Mouse (Mus musculus) kidney, postnatal 0 days (tissue): ENCODE results near the gene Atg4b. TPM values are rescaled to one million over a fixed set of nuclear protein-coding genes. Genes with fewer than 3 reads are reported as not detected.

Source experiments
- ATAC-seq: fragments of 200-750 bp; cut with Nextera tagmentation; replicated peaks from 2 replicates; pipeline ENCODE4 v1.8.0; 2017; ENCODE audit warnings: low read depth, moderate number of reproducible peaks, moderate TSS enrichment, moderate library complexity; ENCODE audit not compliant: low FRiP score
- DNase-seq: peaks from one replicate; pipeline ENCODE4 v3.0.0-alpha.2; 2016; ENCODE audit warnings: low spot score
- H3K27ac ChIP-seq: fragments of 300-500 bp; sonication (generic); 2 replicates; pipeline ENCODE4 v1.5.1; 2014; ENCODE audit warnings: mild to moderate bottlenecking
- H3K27me3 ChIP-seq: fragments of 300-500 bp; sonication (generic); 2 replicates; pipeline ENCODE4 v1.6.1; 2014; ENCODE audit warnings: low read length, mixed read lengths; ENCODE audit not compliant: insufficient read depth
- H3K36me3 ChIP-seq: fragments of 300-500 bp; sonication (generic); 2 replicates; pipeline ENCODE4 v1.6.1; 2014; ENCODE audit warnings: low read length, mixed read lengths; ENCODE audit not compliant: insufficient read depth
- H3K4me1 ChIP-seq: fragments of 300-500 bp; sonication (generic); replicated peaks from 2 replicates; pipeline ENCODE4 v1.6.1; 2014; ENCODE audit warnings: antibody characterized with exemption, low read length, mixed read lengths; ENCODE audit not compliant: insufficient read depth
- H3K4me2 ChIP-seq: fragments of 300-500 bp; sonication (generic); 2 replicates; pipeline ENCODE4 v1.6.1; 2014; ENCODE audit warnings: mild to moderate bottlenecking, low read length, moderate library complexity, mixed read lengths
- H3K4me3 ChIP-seq: fragments of 300-500 bp; sonication (generic); replicated peaks from 2 replicates; pipeline ENCODE4 v1.5.1; 2014; ENCODE audit warnings: low read depth, low read length
- H3K9ac ChIP-seq: fragments of 300-500 bp; sonication (generic); 2 replicates; pipeline ENCODE4 v1.6.1; 2014; ENCODE audit warnings: low read depth, low read length
- H3K9me3 ChIP-seq: fragments of 300-500 bp; sonication (generic); replicated peaks from 2 replicates; pipeline ENCODE4 v1.6.1; 2016; ENCODE audit warnings: low read length, inconsistent platforms, mixed read lengths
- CTCF ChIP-seq: IDR thresholded peaks from 2 replicates; pipeline ENCODE4 v1.5.1; 2016; ENCODE audit warnings: antibody characterized with exemption, low read depth, mild to moderate bottlenecking, moderate library complexity
- WGBS: fragments of 180-500 bp; shearing (Covaris S2); extraction: QIAGEN DNeasy Blood & Tissue Kit; methylation state at CpG from one replicate; pipeline ENCODE4 v1.1.7; 2014; 5-methylcytosine and 5-hydroxymethylcytosine counted together
- polyA plus RNA-seq: library from polyadenylated mRNA; unstranded; fragments of >200 nt; fragmentation: Nextera tagmentation; extraction: Ambion mirVana; gene quantifications from 2 replicates; pipeline ENCODE4 v1.2.1, GENCODE M21; 2015

Gene Atg4b
- polyA plus RNA-seq, 1 experiment from 2014 or later: 84.6 TPM

DNA sequence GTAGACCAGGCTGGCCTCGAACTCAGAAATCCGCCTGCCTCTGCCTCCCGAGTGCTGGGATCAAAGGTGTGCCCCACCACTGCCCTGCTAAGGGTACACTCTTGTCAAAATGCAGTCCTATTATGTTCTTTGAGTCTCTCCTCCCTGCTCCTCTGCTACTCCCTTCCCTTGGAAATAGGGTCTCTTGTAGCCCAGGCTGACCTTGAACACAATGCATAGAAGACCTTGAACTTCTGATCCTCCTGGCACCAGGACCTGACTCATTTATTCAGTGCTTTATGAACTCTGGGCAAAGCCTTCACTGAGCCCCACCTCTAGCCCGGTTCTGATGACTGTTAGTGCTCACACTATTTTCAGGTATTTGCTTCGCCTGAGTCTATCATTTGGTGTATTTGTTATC, 13.6 kb upstream of the Atg4b start:
- Histone ChIP-seq H3K4me3 (no peak overlapping the region), H3K36me3 (no peaks in the 10 kb centered on the region), H3K9me3 (no peaks in the 10 kb centered on the region), H3K27me3 (no peaks in the 10 kb centered on the region), H3K27ac (no peak overlapping the region), H3K4me1 (no peaks in the 10 kb centered on the region), H3K4me2 (no peak overlapping the region), H3K9ac (no peak overlapping the region)
- ATAC-seq (no peak), DNase-seq (no peak)
- TF ChIP-seq CTCF: no peak
- 97% methylated on average over 5 of the region's 5 CpGs for WGBS

- DNase-seq: no peak
- H3K27me3 ChIP-seq: no peaks in the 10 kb centered on the region
- H3K9me3 ChIP-seq: no peaks in the 10 kb centered on the region
- no peak overlapping the region for H3K4me3 ChIP-seq
- H3K27ac ChIP-seq: no peak overlapping the region
- no peaks in the 10 kb centered on the region for H3K4me1 ChIP-seq
- H3K4me2 ChIP-seq: no peak overlapping the region
- WGBS: 90% methylated on average over 2 of the region's 2 CpGs
- no peaks in the 10 kb centered on the region for H3K36me3 ChIP-seq
- ATAC-seq: no peak
- TF ChIP-seq CTCF: no peak
- H3K9ac ChIP-seq: no peak overlapping the region
Observed at GRCm38 (mm10) chr1:93740671-93741070, 10.6 kb upstream of the Atg4b start.

DNA sequence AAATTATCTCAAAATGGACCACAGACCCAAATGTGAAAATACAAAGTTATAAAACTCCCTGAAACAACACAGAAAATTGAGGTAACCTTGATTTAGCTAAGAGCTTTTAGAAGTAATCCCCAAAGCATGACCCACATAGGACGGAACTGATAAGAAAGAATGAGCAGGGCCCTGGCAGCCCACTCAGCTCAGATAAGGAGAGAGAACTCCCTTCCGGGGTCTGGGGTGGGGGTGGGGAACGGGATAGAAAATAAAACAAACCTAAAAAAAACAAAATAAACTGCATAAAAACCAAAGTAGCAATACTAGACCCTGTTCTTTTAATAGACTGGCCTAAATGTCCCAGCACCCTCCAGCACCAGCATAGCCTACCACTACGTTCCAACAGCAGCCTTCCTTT, 9.3 kb upstream of the Atg4b start:
- 70% methylated on average over 4 of the region's 4 CpGs for WGBS
- no peak overlapping the region for H3K4me2 ChIP-seq
- no peak for TF ChIP-seq CTCF
- DNase-seq (no peak), ATAC-seq (no peak)
- no peaks in the 10 kb centered on the region for H3K9me3 ChIP-seq
- no peak overlapping the region for H3K9ac ChIP-seq
- no peaks in the 10 kb centered on the region for H3K27me3 ChIP-seq
- H3K4me3 ChIP-seq: no peak overlapping the region
- H3K27ac ChIP-seq: no peak overlapping the region
- no peaks in the 10 kb centered on the region for H3K4me1 ChIP-seq
- no peaks in the 10 kb centered on the region for H3K36me3 ChIP-seq

DNA sequence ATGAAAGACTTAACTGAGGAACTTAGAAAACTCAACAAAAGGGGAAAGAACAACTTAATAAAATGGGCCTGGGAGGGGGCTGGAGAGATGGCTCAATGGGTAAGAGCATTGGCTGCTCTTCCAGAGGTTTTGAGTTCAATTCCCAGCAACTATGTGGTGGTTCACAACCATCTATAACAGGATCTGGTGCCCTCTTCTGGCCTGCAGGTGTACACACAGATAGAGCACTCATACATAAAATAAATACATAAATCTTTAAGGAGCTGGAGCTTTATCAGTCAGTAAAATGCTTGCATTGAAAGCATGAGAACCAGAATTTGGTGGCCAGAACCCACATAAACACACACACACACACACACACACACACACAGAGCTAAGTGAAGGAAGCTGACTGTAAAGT, 8.4 kb upstream of the Atg4b start:
- peak; percentile 45 for TF ChIP-seq CTCF
- Histone ChIP-seq H3K9me3 (no peaks in the 10 kb centered on the region), H3K36me3 (no peaks in the 10 kb centered on the region), H3K27me3 (no peaks in the 10 kb centered on the region), H3K27ac (no peak overlapping the region), H3K4me3 (no peak overlapping the region), H3K4me1 (no peaks in the 10 kb centered on the region), H3K9ac (no peak overlapping the region), H3K4me2 (no peak overlapping the region)
- no peak for DNase-seq
- ATAC-seq: no peak

- WGBS: 50% methylated on average over 5 of the region's 5 CpGs
- ATAC-seq (0 out of 2 replicates have a peak, but pooled peaks have one; percentile 23), DNase-seq (peak; percentile 43)
- no peak overlapping the region for H3K4me3 ChIP-seq
- H3K4me2 ChIP-seq: peak overlapping the region; percentile 4; the same call in 1 of the 2 replicates
- no peaks in the 10 kb centered on the region for H3K4me1 ChIP-seq
- H3K27me3 ChIP-seq: no peaks in the 10 kb centered on the region
- H3K27ac ChIP-seq: no peak overlapping the region
- no peaks in the 10 kb centered on the region for H3K9me3 ChIP-seq
- no peak overlapping the region for H3K9ac ChIP-seq
- peaks cover 20% of the 10 kb centered on the region for H3K36me3 ChIP-seq
- TF ChIP-seq CTCF: no peak
Observed at GRCm38 (mm10) chr1:93746179-93746578, 5.1 kb upstream of the Atg4b start.

GRCm38 (mm10) chr1:93748539-93748938, 2.8 kb upstream of the Atg4b start:
- WGBS: 94% methylated on average over 1 of the region's 1 CpGs
- Histone ChIP-seq H3K27me3 (no peaks in the 10 kb centered on the region), H3K4me3 (no peak overlapping the region), H3K9ac (no peak overlapping the region), H3K9me3 (no peaks in the 10 kb centered on the region), H3K27ac (no peak overlapping the region), H3K4me2 (no peak overlapping the region), H3K4me1 (0 out of 2 replicates have a peak, but pooled peaks cover under 1% of the 10 kb centered on the region), H3K36me3 (peaks cover 20% of the 10 kb centered on the region)
- ATAC-seq (no peak), DNase-seq (no peak)
- no peak for TF ChIP-seq CTCF

GRCm38 (mm10) chr1:93753911-93754572, 2.7 kb downstream of the Atg4b start:
- DNase-seq: peak; percentile 38
- Histone ChIP-seq H3K36me3 (peaks cover 15% of the 10 kb centered on the region), H3K4me2 (peak overlapping the region; percentile 88), H3K9ac (peak overlapping the region; percentile 94), H3K27me3 (no peaks in the 10 kb centered on the region), H3K9me3 (no peaks in the 10 kb centered on the region), H3K4me1 (0 out of 2 replicates have a peak, but pooled peaks cover 3% of the 10 kb centered on the region), H3K4me3 (peak overlapping the region; percentile 99), H3K27ac (peak overlapping the region; percentile 94)
- peak; percentile 59 for ATAC-seq
- WGBS: under 1% methylated on average over 58 of the region's 59 CpGs
- no peak for TF ChIP-seq CTCF
